Mouse (Mus musculus) heart, embryonic 11.5 days (tissue): ENCODE measurements around the gene H2afx. TPM values are rescaled to one million over a fixed set of nuclear protein-coding genes. Genes with fewer than 3 reads are reported as not detected.

Experiments used
- ATAC-seq: fragments of 200-750 bp; cut with Nextera tagmentation; replicated peaks from 2 replicates; pipeline ENCODE4 v1.8.0; 2017; ENCODE audit warnings: moderate library complexity; ENCODE audit not compliant: insufficient number of reproducible peaks, low FRiP score, low TSS enrichment
- H3K27ac ChIP-seq: fragments of 300-500 bp; sonication (generic); 2 replicates; pipeline ENCODE4 v1.5.1; 2014; ENCODE audit warnings: mild to moderate bottlenecking, low read depth, low read length
- H3K27me3 ChIP-seq: fragments of 300-500 bp; sonication (generic); 2 replicates; pipeline ENCODE4 v1.6.1; 2014; ENCODE audit warnings: mild to moderate bottlenecking, low read length, mixed read lengths; ENCODE audit not compliant: control insufficient read depth, insufficient read depth
- H3K36me3 ChIP-seq: fragments of 300-500 bp; sonication (generic); 2 replicates; pipeline ENCODE4 v1.6.1; 2014; ENCODE audit warnings: mild to moderate bottlenecking, low read length, moderate library complexity, mixed read lengths; ENCODE audit not compliant: control insufficient read depth, insufficient read depth
- H3K4me1 ChIP-seq: fragments of 300-500 bp; sonication (generic); 2 replicates; pipeline ENCODE4 v1.6.1; 2014; ENCODE audit warnings: low read length; ENCODE audit not compliant: control insufficient read depth, insufficient read depth
- H3K4me2 ChIP-seq: fragments of 300-500 bp; sonication (generic); 2 replicates; pipeline ENCODE4 v1.6.1; 2014; ENCODE audit warnings: mild to moderate bottlenecking, moderate library complexity
- H3K4me3 ChIP-seq: fragments of 300-500 bp; sonication (generic); 2 replicates; pipeline ENCODE4 v1.5.1; 2014; ENCODE audit warnings: low read depth, low read length
- H3K9ac ChIP-seq: fragments of 300-500 bp; sonication (generic); 2 replicates; pipeline ENCODE4 v1.6.1; 2014; ENCODE audit warnings: mild to moderate bottlenecking, low read depth, low read length, moderate library complexity
- H3K9me3 ChIP-seq: fragments of 300-500 bp; sonication (generic); replicated peaks from 2 replicates; pipeline ENCODE4 v1.6.1; 2016; ENCODE audit warnings: low read length; ENCODE audit not compliant: control insufficient read depth
- WGBS: fragments of 180-500 bp; shearing (Covaris S2); extraction: QIAGEN DNeasy Blood & Tissue Kit; methylation state at CpG from one replicate; pipeline ENCODE4 v1.1.7; 2014; ENCODE audit not compliant: insufficient replicate concordance; 5-methylcytosine and 5-hydroxymethylcytosine counted together
- polyA plus RNA-seq: library from polyadenylated mRNA; unstranded; fragments of >200 nt; fragmentation: Nextera tagmentation; extraction: Ambion mirVana; gene quantifications from 2 replicates; pipeline ENCODE4 v1.2.1, GENCODE M21; 2014

The H2afx gene
- polyA plus RNA-seq, 1 experiment from 2014 or later: 232 TPM

DNA sequence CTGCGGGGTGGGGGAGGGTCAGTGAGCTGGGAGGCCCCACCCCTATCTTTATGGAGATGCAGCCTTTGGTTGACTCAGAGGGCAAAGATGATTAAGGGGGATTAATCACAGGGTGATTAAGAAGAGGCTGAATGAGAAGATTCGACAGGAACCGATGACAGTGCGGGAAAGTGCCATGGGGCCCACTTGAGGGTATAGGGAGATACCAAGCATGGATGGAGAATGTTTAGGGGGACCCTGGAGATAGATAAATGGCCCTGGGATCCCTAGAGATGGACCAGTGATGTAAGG is 20.3 kb upstream of the H2afx start:
- no peak for ATAC-seq
- H3K27me3 ChIP-seq: no peaks in the 10 kb centered on the region
- no peak overlapping the region for H3K4me3 ChIP-seq
- peaks cover 13% of the 10 kb centered on the region; the same call in 1 of the 2 replicates for H3K36me3 ChIP-seq
- WGBS: 71% methylated on average over 4 of the region's 4 CpGs
- no peaks in the 10 kb centered on the region for H3K9me3 ChIP-seq
- H3K27ac ChIP-seq: no peak overlapping the region
- H3K4me1 ChIP-seq: peaks cover 24% of the 10 kb centered on the region; the same call in 1 of the 2 replicates
- H3K4me2 ChIP-seq: no peak overlapping the region
- H3K9ac ChIP-seq: no peak overlapping the region

DNA sequence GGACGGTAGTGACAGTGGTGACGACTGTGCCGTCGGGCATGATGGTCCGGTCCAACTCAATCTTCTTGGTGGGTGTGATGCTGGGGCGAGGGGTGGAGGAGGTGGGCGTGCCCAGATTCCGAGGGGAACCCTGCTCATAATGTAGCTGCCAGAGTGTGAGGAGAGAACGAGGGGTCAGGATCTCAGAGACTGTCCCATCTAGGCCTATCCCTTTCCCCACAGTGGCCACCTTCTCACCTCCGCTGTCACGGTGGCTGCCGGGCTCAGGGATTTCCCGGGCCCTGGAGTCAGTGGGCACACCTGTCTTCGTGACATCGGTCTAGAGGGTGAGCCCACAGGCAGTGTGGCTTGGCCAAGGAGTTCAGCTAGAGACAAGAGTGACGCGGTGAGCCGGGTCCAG is 19.6 kb upstream of the H2afx start:
- 91% methylated on average over 18 of the region's 18 CpGs for WGBS
- Histone ChIP-seq H3K27ac (no peak overlapping the region), H3K4me3 (no peak overlapping the region), H3K4me1 (peaks cover 24% of the 10 kb centered on the region; the same call in 1 of the 2 replicates), H3K36me3 (peaks cover 13% of the 10 kb centered on the region; the same call in 1 of the 2 replicates), H3K4me2 (no peak overlapping the region), H3K9me3 (no peaks in the 10 kb centered on the region), H3K27me3 (no peaks in the 10 kb centered on the region), H3K9ac (no peak overlapping the region)
- no peak for ATAC-seq

DNA sequence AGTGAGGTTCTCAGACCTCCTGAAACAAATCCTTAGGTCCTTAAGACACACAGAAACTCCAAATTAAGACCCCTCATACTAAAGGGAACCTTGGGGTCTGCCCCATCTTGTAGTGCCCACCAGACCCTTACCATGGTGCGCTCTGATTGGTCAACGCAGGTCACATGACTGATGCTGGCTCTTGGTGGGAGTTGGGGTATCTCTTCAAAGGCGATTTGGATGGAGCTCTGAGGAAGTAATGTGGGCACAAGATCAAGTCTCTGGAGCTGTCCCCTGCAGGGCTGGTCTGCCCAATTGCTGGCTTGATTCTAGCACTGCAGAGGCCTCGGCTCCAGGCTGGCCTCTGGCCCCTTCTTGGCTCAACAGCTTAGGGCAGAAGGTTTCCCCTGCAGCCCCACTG is 17.0 kb upstream of the H2afx start:
- Histone ChIP-seq H3K9ac (no peak overlapping the region), H3K27me3 (no peaks in the 10 kb centered on the region), H3K4me2 (no peak overlapping the region), H3K4me3 (no peak overlapping the region), H3K27ac (no peak overlapping the region), H3K9me3 (no peaks in the 10 kb centered on the region), H3K4me1 (peaks cover 14% of the 10 kb centered on the region; the same call in 1 of the 2 replicates), H3K36me3 (peaks cover 13% of the 10 kb centered on the region; the same call in 1 of the 2 replicates)
- WGBS: 71% methylated on average over 4 of the region's 4 CpGs
- ATAC-seq: no peak

DNA sequence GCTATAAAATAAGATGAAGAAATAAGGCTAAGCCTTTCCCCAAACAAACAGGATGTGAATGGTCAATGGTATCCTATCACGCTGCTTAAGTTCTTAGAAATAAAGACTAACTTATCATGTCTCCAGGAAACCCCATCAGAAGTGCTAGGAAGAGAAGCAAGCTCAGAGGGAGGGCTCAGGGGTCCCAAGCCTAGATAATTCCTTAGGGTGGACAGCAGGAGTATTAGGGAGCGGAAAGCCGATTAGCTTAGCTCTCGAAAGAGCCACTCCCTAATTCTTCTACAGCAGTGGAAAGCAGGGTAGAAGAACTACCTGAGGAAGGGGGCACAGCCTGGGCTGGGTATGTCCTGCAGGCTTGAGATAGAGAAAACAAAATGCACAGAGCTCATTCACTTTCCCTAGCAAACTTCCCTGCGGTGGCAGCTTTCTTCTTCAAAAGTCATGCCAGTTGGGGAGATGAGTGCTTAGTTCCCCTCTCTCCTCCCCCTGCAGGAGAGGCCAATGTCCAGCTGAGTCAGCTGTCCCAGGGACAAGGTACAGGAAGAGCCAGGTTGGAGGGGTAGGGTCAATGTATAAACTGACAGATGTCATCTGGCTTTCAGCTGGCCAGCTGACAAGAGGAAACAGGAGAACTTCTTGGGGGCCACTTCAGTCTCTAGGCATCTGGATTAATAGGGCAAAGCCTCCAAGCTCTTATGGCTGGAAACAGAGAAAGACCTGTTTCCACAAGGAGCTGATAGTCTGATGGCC is 16.2 kb upstream of the H2afx start:
- H3K36me3 ChIP-seq: peaks cover 9% of the 10 kb centered on the region; the same call in 1 of the 2 replicates
- peak overlapping the region; percentile 75; the same call in 1 of the 2 replicates for H3K4me3 ChIP-seq
- peaks cover 14% of the 10 kb centered on the region; the same call in 1 of the 2 replicates for H3K4me1 ChIP-seq
- H3K27me3 ChIP-seq: no peaks in the 10 kb centered on the region
- H3K27ac ChIP-seq: no peak overlapping the region
- H3K4me2 ChIP-seq: peak overlapping the region; percentile 83
- ATAC-seq: no peak
- no peak overlapping the region for H3K9ac ChIP-seq
- WGBS: 50% methylated on average over 5 of the region's 5 CpGs
- no peaks in the 10 kb centered on the region for H3K9me3 ChIP-seq

DNA sequence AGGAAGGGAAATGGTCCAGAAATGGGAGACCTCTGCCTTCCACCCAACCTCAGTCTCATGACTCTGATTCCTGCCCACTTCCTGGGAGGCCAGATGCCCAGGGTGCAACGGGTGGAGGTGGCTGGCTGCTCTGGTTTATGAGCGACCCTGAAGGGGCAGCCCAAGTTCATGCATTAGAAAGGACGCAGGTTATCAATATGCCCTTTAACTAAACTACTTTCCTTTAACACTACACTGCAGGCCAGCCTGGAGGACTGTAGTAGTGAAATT is 15.7 kb upstream of the H2afx start:
- peaks cover 9% of the 10 kb centered on the region; the same call in 1 of the 2 replicates for H3K36me3 ChIP-seq
- no peak overlapping the region for H3K27ac ChIP-seq
- H3K9ac ChIP-seq: no peak overlapping the region
- 31% methylated on average over 3 of the region's 3 CpGs for WGBS
- H3K9me3 ChIP-seq: no peaks in the 10 kb centered on the region
- peaks cover 14% of the 10 kb centered on the region; the same call in 1 of the 2 replicates for H3K4me1 ChIP-seq
- peak overlapping the region; percentile 83 for H3K4me2 ChIP-seq
- H3K4me3 ChIP-seq: peak overlapping the region; percentile 75
- H3K27me3 ChIP-seq: no peaks in the 10 kb centered on the region
- ATAC-seq: no peak

DNA sequence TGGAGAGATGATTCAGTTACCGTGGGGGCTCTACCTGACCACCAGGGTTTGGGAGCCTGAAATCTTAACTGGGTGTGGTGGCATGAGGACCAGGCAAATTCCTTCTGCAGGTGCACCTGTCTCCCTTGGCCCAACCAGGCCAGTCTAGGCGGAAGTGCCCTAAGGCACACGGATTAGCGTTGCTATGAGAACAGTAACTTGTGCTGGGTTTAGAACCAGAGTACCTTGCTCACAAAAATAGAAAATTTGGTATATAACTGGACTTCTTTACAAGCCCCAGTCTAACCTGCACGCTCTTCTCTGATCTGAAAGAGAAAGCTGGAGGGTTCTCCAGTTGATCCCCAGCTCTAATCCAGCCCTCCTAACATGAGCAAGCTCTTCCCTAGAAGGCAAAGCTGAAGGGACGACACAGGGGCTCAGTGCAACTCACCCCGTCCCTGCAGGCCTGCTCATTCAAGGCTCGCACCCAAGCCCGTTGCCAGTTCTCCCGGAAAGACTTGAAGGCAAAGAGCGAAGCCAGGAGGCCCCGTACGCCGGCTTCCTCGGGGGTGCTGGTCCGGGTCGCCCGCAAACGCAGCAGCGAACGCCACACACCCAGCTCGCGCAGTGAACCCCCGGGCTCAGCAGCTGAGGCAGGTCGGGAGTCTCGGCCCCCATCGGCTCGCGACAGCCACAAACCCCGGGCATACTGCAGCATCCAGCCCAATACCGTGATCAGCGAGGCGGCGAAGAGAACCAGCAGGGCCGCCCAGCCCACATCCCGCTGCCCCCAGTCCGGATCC is 15.2 kb upstream of the H2afx start:
- no peak for ATAC-seq
- peak overlapping the region; percentile 46; the same call in 1 of the 2 replicates for H3K27ac ChIP-seq

DNA sequence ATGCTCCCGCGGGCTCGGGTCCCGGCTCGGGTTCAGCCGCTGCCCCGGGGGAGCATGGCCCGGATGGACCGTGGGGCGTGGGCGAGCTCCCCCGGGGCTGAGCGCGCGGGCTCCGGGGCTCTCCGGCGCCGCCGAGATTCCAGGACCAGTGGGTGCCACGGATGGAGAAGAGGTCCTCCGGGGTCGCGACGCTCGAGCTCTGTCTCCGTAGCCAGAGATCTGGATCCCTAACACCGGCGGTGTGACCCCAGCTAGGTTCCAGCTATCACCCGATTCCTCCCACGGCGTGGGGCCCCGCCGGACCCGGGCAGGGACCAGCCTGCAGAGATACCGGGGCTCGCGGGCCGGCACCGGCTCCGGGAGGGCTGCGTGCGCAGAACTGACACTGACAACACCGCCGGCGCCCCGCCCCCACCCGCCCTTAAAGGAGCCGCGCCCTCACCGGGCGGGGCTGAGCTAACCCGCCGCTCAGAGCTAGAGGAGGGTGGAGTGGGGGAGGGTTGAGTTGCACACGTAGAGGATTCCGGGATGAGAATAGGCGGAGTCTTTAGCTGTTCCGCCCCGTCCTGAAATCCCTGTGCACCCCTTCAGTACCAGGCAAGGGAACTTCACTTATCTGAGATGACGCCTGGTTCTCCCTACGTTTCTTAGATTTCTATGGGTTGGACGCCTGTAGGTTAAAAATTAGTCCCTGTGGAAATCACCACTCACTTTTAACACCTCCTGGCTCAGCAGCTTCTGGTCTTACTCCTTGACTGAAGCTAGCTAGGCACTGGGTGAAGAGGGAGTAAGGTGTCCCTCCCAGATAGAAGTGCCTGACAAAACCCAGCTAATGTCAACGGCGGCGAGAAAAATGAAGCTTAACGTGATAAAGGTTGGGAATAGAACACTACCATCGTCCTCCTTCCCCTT is 14.4 kb upstream of the H2afx start, which contains the start of gene C2cd2l:
TSS of gene C2cd2l (minus strand) at position 399 of the 912 bp plus-strand sequence.
- Histone ChIP-seq H3K9me3 (no peaks in the 10 kb centered on the region), H3K4me3 (peak within 1 kb of the TSS; percentile 75), H3K27ac (peak within 1 kb of the TSS; percentile 68), H3K36me3 (peaks cover 6% of the 10 kb centered on the region; the same call in 1 of the 2 replicates), H3K9ac (peak within 1 kb of the TSS; percentile 80), H3K27me3 (no peaks in the 10 kb centered on the region), H3K4me2 (peak within 1 kb of the TSS; percentile 83), H3K4me1 (peaks cover 14% of the 10 kb centered on the region; the same call in 1 of the 2 replicates)
- peak; percentile 96 for ATAC-seq
- under 1% methylated on average over 65 of the region's 67 CpGs for WGBS

More for the DNA sequence above, 15.2 kb upstream of the H2afx start:
- Histone ChIP-seq H3K36me3 (peaks cover 9% of the 10 kb centered on the region; the same call in 1 of the 2 replicates), H3K27me3 (no peaks in the 10 kb centered on the region), H3K9me3 (no peaks in the 10 kb centered on the region), H3K4me3 (peak overlapping the region; percentile 75), H3K9ac (peak overlapping the region; percentile 80), H3K4me1 (peaks cover 14% of the 10 kb centered on the region; the same call in 1 of the 2 replicates), H3K4me2 (peak overlapping the region; percentile 83)
- 3% methylated on average over 37 of the region's 37 CpGs for WGBS

DNA sequence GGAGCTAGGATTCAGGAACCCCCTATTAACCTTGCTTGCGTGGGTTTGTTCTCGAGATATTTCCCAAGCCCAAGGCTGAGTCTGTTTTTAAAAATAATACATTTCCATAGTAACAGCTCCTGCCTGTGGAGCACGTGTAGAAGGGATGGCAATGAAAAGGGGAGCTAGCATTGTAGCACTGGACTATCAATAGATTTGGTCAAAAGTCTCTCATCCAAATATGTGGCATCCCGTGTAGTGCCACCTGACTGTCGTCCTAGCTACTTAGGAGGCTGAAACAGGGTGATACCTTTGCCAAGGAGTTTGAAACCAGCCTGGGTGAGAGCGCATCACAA is 13.7 kb upstream of the H2afx start:
- peak overlapping the region; percentile 66 for H3K9ac ChIP-seq
- no peaks in the 10 kb centered on the region for H3K27me3 ChIP-seq
- peak overlapping the region; percentile 83 for H3K4me2 ChIP-seq
- no peaks in the 10 kb centered on the region for H3K9me3 ChIP-seq
- peaks cover 16% of the 10 kb centered on the region for H3K4me1 ChIP-seq
- 20% methylated on average over 6 of the region's 6 CpGs for WGBS
- 0 out of 2 replicates have a peak, but pooled peaks cover 3% of the 10 kb centered on the region for H3K36me3 ChIP-seq
- H3K27ac ChIP-seq: peak overlapping the region; percentile 68
- peak overlapping the region; percentile 75 for H3K4me3 ChIP-seq
- no peak for ATAC-seq
